Comparison of ENCODE assay signal across 17 mouse cellular contexts in the genomic region with DNA sequence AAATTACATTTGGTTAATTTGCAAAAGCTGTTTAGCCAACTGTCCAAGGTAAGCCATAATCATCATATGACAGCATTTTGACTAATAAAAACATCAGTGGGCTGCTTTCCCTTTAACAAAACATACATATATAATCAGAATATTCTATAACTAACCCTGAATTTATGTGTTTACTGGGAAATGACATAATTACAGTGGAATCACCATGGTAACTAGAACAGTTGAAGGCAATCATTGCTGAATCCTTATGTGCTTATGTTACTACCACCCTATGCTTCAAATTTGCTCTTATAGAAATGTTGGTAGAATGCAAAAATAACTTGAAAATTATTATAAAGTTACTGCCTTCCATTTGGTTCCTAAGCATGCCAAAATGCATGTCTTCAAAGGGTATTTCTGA.
A peak's percentile ranks its signal among the peaks of the same experiment; 100 is the strongest.
DNase-seq lines count a peak whose midpoint lies in the region; ATAC-seq and TF ChIP-seq lines count a peak whose summit lies in the region.
"Had no signal": no experiment of that assay in that cellular context is flagged by ENCODE, and none has a peak within 500 bp of the region (broad histone marks: within the 10 kb centered on the region; RNA-seq: fewer than 3 reads in every experiment).

No protein-coding gene starts in this region.

- peak; percentile 52; the same call in 1 of the 2 replicates for ATAC-seq in forebrain, embryonic 14.5 days
- ATAC-seq in forebrain, embryonic 11.5 days (replicated peaks; ENCODE audit: low FRiP score): no peak
- no peak; the same call in 1 of the 2 replicates for ATAC-seq in lung, embryonic 14.5 days (ENCODE audit: insufficient read depth)
- peak; percentile 80 for ATAC-seq in forebrain, embryonic 16.5 days
- no peak for ATAC-seq in kidney, embryonic 15.5 days (replicated peaks; ENCODE audit: low FRiP score)

- no peaks in the 10 kb centered on the region for H3K9me3 ChIP-seq in forebrain, embryonic 14.5 days (replicated peaks; ENCODE audit: control insufficient read depth, low read length)
- H3K9me3 ChIP-seq in forebrain, embryonic 11.5 days (ENCODE audit: control insufficient read depth, low read length): no peaks in the 10 kb centered on the region
- no peaks in the 10 kb centered on the region for H3K9me3 ChIP-seq in lung, embryonic 14.5 days (ENCODE audit: low read depth, low read length)
- no peaks in the 10 kb centered on the region for H3K9me3 ChIP-seq in forebrain, embryonic 16.5 days (ENCODE audit: control insufficient read depth, low read length)
- no peaks in the 10 kb centered on the region for H3K9me3 ChIP-seq in kidney, embryonic 15.5 days (replicated peaks)
- H3K9me3 ChIP-seq: embryonic facial prominence, embryonic 10.5 days; embryonic facial prominence, embryonic 12.5 days had no signal

- TF ChIP-seq CTCF in lung, embryonic 14.5 days (IDR thresholded peaks at IDR 0.05; ENCODE audit: low read depth): no peak

- peak; percentile 53 for DNase-seq in forebrain, embryonic 14.5 days (ENCODE audit: low spot score)
- no peak for DNase-seq in forebrain, embryonic 11.5 days (ENCODE audit: low spot score)
- DNase-seq in lung, embryonic 14.5 days: peak; percentile 10
- no peak for DNase-seq in lung, postnatal 4 days
- DNase-seq in retina, postnatal 1 day: no peak
- DNase-seq: adrenal gland, adult 2 months; adrenal gland, postnatal 10 days; adrenal gland, postnatal 25 days; cerebellum, adult 11-12 months; cerebellum, adult 2 months; cerebellum, adult 9-10 months; cerebellum, postnatal 10 days; cerebellum, postnatal 25 days had no signal

- no peak overlapping the region for H3K4me3 ChIP-seq in forebrain, embryonic 14.5 days (ENCODE audit: low read depth, low read length)
- no peak overlapping the region for H3K4me3 ChIP-seq in forebrain, embryonic 11.5 days (ENCODE audit: low read depth, low read length)
- H3K4me3 ChIP-seq in lung, embryonic 14.5 days (ENCODE audit: low read depth, low read length): no peak overlapping the region
- no peak overlapping the region for H3K4me3 ChIP-seq in forebrain, embryonic 16.5 days (replicated peaks; ENCODE audit: low read length)
- H3K4me3 ChIP-seq in kidney, embryonic 15.5 days (replicated peaks): no peak overlapping the region
- H3K4me3 ChIP-seq: embryonic facial prominence, embryonic 10.5 days; embryonic facial prominence, embryonic 12.5 days had no signal

- no peak overlapping the region for H3K27ac ChIP-seq in forebrain, embryonic 14.5 days (ENCODE audit: low read depth, low read length)
- no peak overlapping the region for H3K27ac ChIP-seq in forebrain, embryonic 11.5 days (ENCODE audit: low read depth, low read length)
- no peak overlapping the region for H3K27ac ChIP-seq in lung, embryonic 14.5 days (ENCODE audit: low read depth)
- H3K27ac ChIP-seq in forebrain, embryonic 16.5 days (ENCODE audit: low read length): no peak overlapping the region
- H3K27ac ChIP-seq in kidney, embryonic 15.5 days: no peak overlapping the region
- H3K27ac ChIP-seq: embryonic facial prominence, embryonic 10.5 days; embryonic facial prominence, embryonic 12.5 days had no signal

- no peaks in the 10 kb centered on the region for H3K27me3 ChIP-seq in forebrain, embryonic 14.5 days (replicated peaks; ENCODE audit: control insufficient read depth, insufficient read depth, low read length)
- H3K27me3 ChIP-seq in forebrain, embryonic 11.5 days (ENCODE audit: control insufficient read depth, insufficient read depth, low read length): no peaks in the 10 kb centered on the region
- H3K27me3 ChIP-seq in lung, embryonic 14.5 days (ENCODE audit: insufficient read depth, low read length): no peaks in the 10 kb centered on the region
- H3K27me3 ChIP-seq in forebrain, embryonic 16.5 days (replicated peaks; ENCODE audit: control insufficient read depth, insufficient read depth, low read length): no peaks in the 10 kb centered on the region
- no peaks in the 10 kb centered on the region for H3K27me3 ChIP-seq in kidney, embryonic 15.5 days
- H3K27me3 ChIP-seq: embryonic facial prominence, embryonic 12.5 days had no signal

- H3K36me3 ChIP-seq in forebrain, embryonic 14.5 days (ENCODE audit: control insufficient read depth, insufficient read depth, low read length): no peaks in the 10 kb centered on the region
- no peaks in the 10 kb centered on the region for H3K36me3 ChIP-seq in forebrain, embryonic 11.5 days (ENCODE audit: control insufficient read depth, insufficient read depth, low read length)
- no peaks in the 10 kb centered on the region for H3K36me3 ChIP-seq in lung, embryonic 14.5 days (ENCODE audit: insufficient read depth)
- H3K36me3 ChIP-seq in forebrain, embryonic 16.5 days (ENCODE audit: control insufficient read depth, insufficient read depth): no peaks in the 10 kb centered on the region
- no peaks in the 10 kb centered on the region for H3K36me3 ChIP-seq in kidney, embryonic 15.5 days
- H3K36me3 ChIP-seq: embryonic facial prominence, embryonic 10.5 days; embryonic facial prominence, embryonic 12.5 days had no signal

- H3K4me1 ChIP-seq in forebrain, embryonic 14.5 days (ENCODE audit: control insufficient read depth, insufficient read depth, low read length): no peaks in the 10 kb centered on the region
- no peaks in the 10 kb centered on the region for H3K4me1 ChIP-seq in forebrain, embryonic 11.5 days (replicated peaks; ENCODE audit: control insufficient read depth, insufficient read depth, low read length)
- H3K4me1 ChIP-seq in lung, embryonic 14.5 days (ENCODE audit: insufficient read depth): no peaks in the 10 kb centered on the region
- H3K4me1 ChIP-seq in forebrain, embryonic 16.5 days (replicated peaks; ENCODE audit: control insufficient read depth, insufficient read depth, low read length): no peaks in the 10 kb centered on the region
- H3K4me1 ChIP-seq in kidney, embryonic 15.5 days: no peaks in the 10 kb centered on the region
- H3K4me1 ChIP-seq: embryonic facial prominence, embryonic 10.5 days; embryonic facial prominence, embryonic 12.5 days had no signal

- no peak overlapping the region for H3K9ac ChIP-seq in forebrain, embryonic 14.5 days (ENCODE audit: low read length)
- H3K9ac ChIP-seq in forebrain, embryonic 11.5 days (ENCODE audit: low read length): no peak overlapping the region
- H3K9ac ChIP-seq in lung, embryonic 14.5 days: no peak overlapping the region
- H3K9ac ChIP-seq in forebrain, embryonic 16.5 days (replicated peaks; ENCODE audit: low read depth, low read length): no peak overlapping the region
- no peak overlapping the region for H3K9ac ChIP-seq in kidney, embryonic 15.5 days
- H3K9ac ChIP-seq: embryonic facial prominence, embryonic 12.5 days had no signal

- no peak overlapping the region for H3K4me2 ChIP-seq in forebrain, embryonic 14.5 days (ENCODE audit: low read length)
- no peak overlapping the region for H3K4me2 ChIP-seq in forebrain, embryonic 11.5 days (ENCODE audit: low read depth, low read length, severe bottlenecking)
- no peak overlapping the region for H3K4me2 ChIP-seq in lung, embryonic 14.5 days
- H3K4me2 ChIP-seq in forebrain, embryonic 16.5 days (ENCODE audit: low read length): no peak overlapping the region
- H3K4me2 ChIP-seq in kidney, embryonic 15.5 days: no peak overlapping the region
- H3K4me2 ChIP-seq: embryonic facial prominence, embryonic 12.5 days had no signal

Comparison
In these comparisons a context has a peak if more than half of its experiments do, and no peak if none do; other contexts are left out.
1. ATAC-seq: peak in forebrain, embryonic 14.5 days (single experiment) and forebrain, embryonic 16.5 days (single experiment); none in forebrain, embryonic 11.5 days (single experiment), lung, embryonic 14.5 days (single experiment) and kidney, embryonic 15.5 days (single experiment).
2. DNase-seq: peak in forebrain, embryonic 14.5 days (single experiment) and lung, embryonic 14.5 days (single experiment); none in forebrain, embryonic 11.5 days (single experiment), lung, postnatal 4 days (0 of 2) and retina, postnatal 1 day (single experiment).